Mouse (Mus musculus): ENCODE measurements around the gene Atp2b1.
A peak's percentile ranks its signal among the peaks of the same experiment; 100 is the strongest.

Atp2b1 gene

GRCm38 (mm10) chr10:99027462-99027861, 113.3 kb downstream of the Atp2b1 start:
- no peak for DNase-seq (ENCODE audit: extremely low read depth, low read depth, low spot score)

- no peak for DNase-seq (ENCODE audit: extremely low read depth, low read depth, low spot score)
Observed at GRCm38 (mm10) chr10:99029844-99030243, 115.6 kb downstream of the Atp2b1 start.

GRCm38 (mm10) chr10:99033830-99034828, 119.9 kb downstream of the Atp2b1 start:
- DNase-seq (ENCODE audit: extremely low read depth, low read depth, low spot score) = no peak

GRCm38 (mm10) chr10:99037185-99038065, 123.2 kb downstream of the Atp2b1 start:
- no peak for DNase-seq (ENCODE audit: extremely low read depth, low read depth, low spot score)

- DNase-seq (ENCODE audit: extremely low read depth, low read depth, low spot score) = no peak
Observed at GRCm38 (mm10) chr10:99038866-99039265, 124.7 kb downstream of the Atp2b1 start.

GRCm38 (mm10) chr10:99040171-99040570, 126.0 kb downstream of the Atp2b1 start:
- DNase-seq (ENCODE audit: extremely low read depth, low read depth, low spot score) = no peak

- DNase-seq (ENCODE audit: extremely low read depth, low read depth, low spot score) = peak; percentile 31
Observed at GRCm38 (mm10) chr10:99046756-99047550, 132.7 kb downstream of the Atp2b1 start.

GRCm38 (mm10) chr10:99047551-99047940, 133.3 kb downstream of the Atp2b1 start:
- DNase-seq (ENCODE audit: extremely low read depth, low read depth, low spot score) = no peak

GRCm38 (mm10) chr10:99050093-99050492, 135.9 kb downstream of the Atp2b1 start:
- peak; percentile 39 for DNase-seq (ENCODE audit: extremely low read depth, low read depth, low spot score)

- DNase-seq (ENCODE audit: extremely low read depth, low read depth, low spot score) = no peak
Observed at GRCm38 (mm10) chr10:99053111-99053510, 138.9 kb downstream of the Atp2b1 start.

GRCm38 (mm10) chr10:99060588-99060987, 146.4 kb downstream of the Atp2b1 start:
- DNase-seq (ENCODE audit: extremely low read depth, low read depth, low spot score) = no peak

- no peak for DNase-seq (ENCODE audit: extremely low read depth, low read depth, low spot score)
Observed at GRCm38 (mm10) chr10:99061418-99061817, 147.2 kb downstream of the Atp2b1 start.

- peak; percentile 93 for DNase-seq (ENCODE audit: extremely low read depth, low read depth, low spot score)
Observed at GRCm38 (mm10) chr10:99062546-99062945, 148.3 kb downstream of the Atp2b1 start.

Measured in fat pad, adult 2 months (tissue).